Mouse (Mus musculus) lung, adult 18-20 months (tissue): Measurements from ENCODE around the gene Aqp8.

ENCODE experiments used
- DNase-seq, 2 experiments: peaks; one replicate each; pipeline ENCODE4 v3.0.0; 2022; ENCODE audit warnings: mixed read lengths in 2 of 2

Aqp8 gene

DNA sequence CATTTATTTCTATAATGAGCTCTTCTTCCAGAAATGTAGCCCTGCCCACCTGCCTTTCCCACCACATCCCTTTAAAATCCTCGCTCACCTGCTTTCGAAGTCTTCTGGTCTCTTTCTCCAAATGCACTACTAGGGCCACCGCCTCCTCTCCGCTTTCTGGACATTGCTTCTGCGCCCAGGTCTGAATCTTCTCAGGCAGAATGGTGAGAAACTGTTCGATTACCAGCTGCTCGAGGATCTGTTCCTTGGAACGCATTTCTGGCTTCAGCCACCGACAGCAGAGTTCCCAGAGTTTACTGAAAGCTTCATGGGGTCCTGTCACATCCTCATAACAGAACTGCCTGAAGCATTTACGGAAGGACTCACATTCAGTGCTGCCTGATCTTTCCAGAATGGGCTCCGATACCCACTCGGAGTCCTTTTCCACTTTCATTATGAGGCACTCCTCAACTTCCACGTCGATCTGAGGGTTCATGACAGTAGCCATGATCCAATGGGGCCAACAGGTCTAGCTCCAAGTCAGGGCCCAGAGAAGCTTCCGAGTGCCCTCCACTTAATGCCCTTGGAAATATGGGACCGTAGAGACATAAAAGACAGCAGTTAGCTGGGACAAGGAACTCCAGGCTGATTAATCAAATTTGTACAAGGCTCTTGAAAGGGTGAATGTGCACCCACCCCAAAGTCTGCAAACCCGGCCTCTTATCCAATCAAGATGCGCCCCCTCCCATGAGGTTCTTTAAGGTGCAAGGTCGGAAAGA, 37.6 kb downstream of the Aqp8 start:
- no peak for DNase-seq

DNA sequence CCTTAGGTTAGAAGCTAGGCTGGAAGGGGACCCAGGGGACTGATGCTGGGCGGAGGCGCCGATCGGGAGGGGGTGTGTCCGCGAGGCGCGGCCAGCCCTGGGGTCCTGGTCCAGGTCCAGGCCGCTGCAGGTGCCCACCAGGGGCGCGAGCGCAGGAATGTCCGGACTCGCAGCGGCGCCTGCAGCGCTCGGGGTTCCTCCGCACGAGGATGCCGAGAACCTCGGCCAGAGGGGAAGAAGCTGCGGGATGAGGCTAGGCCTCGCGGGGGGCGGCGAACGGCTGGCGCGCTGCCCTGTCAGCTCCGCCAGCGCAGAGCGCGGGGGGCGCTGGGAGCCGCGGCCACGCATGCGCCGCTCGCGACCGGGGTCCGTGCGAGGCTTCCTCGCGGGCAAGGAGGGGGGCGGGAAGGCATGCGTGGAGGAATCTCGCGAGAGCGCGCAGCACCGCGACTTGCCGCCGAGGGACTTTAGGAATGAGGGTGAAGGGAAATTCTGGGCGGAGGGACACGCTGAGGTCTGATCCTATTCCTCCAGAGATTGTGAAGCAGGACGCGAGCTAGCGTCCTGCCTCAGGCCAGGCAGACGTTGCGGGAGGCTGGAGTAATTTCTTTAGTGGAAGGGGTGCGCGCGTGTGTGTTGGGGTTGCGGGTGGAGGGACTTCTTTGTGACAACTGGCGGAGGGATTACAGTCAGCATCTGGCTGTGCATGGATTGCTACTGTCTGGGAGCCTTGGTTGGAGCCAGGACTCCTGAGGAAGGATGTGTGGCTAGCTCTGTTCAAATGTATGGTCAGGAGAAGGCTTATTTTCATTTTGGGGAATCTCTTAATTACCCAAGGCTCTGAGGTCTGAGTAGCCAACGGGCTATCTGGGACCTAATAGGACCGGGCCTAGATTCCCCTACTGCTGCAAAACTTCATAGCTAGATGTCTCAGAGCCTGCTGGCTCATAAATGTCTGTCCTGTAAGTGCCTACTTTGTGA, 38.4 kb downstream of the Aqp8 start, which contains the start of gene Zkscan2:
Gene Zkscan2 (minus strand): TSS at position 211 of the 981 bp plus-strand sequence.
- peak; percentile 57 to 63 for DNase-seq

DNA sequence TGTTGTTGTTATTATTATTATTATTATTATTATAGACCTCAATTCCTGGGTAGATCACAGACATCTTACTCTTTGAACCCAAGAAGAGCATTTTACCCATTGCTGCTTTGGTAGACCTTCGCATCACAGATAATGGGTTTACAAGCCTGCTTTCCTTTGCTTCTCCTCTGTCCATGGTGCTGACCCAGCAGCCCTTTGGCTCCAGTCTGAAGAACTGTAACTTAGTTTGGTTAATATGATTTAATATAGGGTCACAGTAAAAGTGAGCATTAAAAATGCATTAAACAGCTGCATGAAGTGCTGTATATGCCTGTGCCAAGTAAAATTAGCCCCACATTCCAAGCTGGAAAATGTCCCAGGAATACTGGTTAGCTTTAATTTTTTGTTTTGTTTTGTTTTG, 41.3 kb downstream of the Aqp8 start:
- no peak for DNase-seq

DNA sequence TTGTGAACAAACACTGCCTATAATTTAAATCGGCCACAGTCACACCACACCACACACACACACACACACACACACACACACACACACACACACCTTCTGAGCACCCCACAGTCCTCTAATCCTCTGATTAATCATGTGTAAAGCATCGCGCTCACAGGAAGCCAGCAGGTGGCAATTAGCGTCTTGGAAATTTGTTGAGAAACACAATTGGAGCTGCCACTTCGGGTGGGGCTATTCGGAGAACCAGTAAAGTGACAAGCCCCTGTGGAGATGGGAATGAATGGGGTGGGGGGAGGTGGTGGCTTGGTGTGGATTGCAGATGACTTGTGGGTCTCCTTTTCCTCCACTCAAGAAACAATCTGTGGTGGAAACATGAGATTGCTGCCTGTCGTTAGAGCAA, 45.9 kb downstream of the Aqp8 start:
- DNase-seq: no peak
